Mouse (Mus musculus): ENCODE results near the gene Arl16.

- no peak for TF ChIP-seq USF1 (IDR thresholded peaks at IDR 0.05; ENCODE audit: low read depth)
- TF ChIP-seq CTCF (IDR thresholded peaks at IDR 0.05; ENCODE audit: control insufficient read depth, insufficient read depth, insufficient read length), result no peak
- no peak for TF ChIP-seq CEBPB (IDR thresholded peaks at IDR 0.05; ENCODE audit: low read depth)
- TF ChIP-seq MYOG (IDR thresholded peaks at IDR 0.05; ENCODE audit: control insufficient read depth, extremely low read depth, insufficient read length), result no peak
- no peak for TF ChIP-seq MAX (IDR thresholded peaks at IDR 0.05)
Measured at GRCm38 (mm10) chr11:120423569-120424295, 43.7 kb downstream of the Arl16 start.

All from C2C12 (cell line).